Mouse (Mus musculus) liver, embryonic 14.5 days (tissue): ENCODE measurements around the gene Sf3b4. TPM values are rescaled to one million over a fixed set of nuclear protein-coding genes. Genes with fewer than 3 reads are reported as not detected.

Experiments used
- ATAC-seq: fragments of 200-750 bp; cut with Nextera tagmentation; 2 replicates; pipeline ENCODE4 v1.8.0; 2017; ENCODE audit warnings: moderate number of reproducible peaks, mild to moderate bottlenecking, moderate library complexity; ENCODE audit not compliant: insufficient read depth
- DNase-seq, 3 experiments: peaks; one replicate each; pipeline ENCODE4 v3.0.0-alpha.2; 2012 to 2013; ENCODE audit warnings: low read depth in 3 of 3, low spot score in 3 of 3
- H3K27ac ChIP-seq: fragments of 300-500 bp; sonication (generic); 2 replicates; pipeline ENCODE4 v1.5.1; 2014; ENCODE audit warnings: moderate library complexity, mild to moderate bottlenecking, control low read depth, inconsistent platforms
- H3K27me3 ChIP-seq: fragments of 300-500 bp; sonication (generic); 2 replicates; pipeline ENCODE4 v1.6.1; 2014; ENCODE audit warnings: mild to moderate bottlenecking, low read length, moderate library complexity; ENCODE audit not compliant: control insufficient read depth, insufficient read depth
- H3K36me3 ChIP-seq: fragments of 300-500 bp; sonication (generic); replicated peaks from 2 replicates; pipeline ENCODE4 v1.6.1; 2014; ENCODE audit warnings: low read depth; ENCODE audit not compliant: control insufficient read depth, insufficient read depth
- H3K4me1 ChIP-seq, 2 experiments: fragments of 200-500 bp in 1 of 2; fragments of 300-500 bp in 1 of 2; sonication (generic) in 1 of 2; replicated peaks; 2 replicates each; pipeline ENCODE4 v1.6.1; 2012 to 2014; ENCODE audit warnings: antibody characterized with exemption in 1 of 2, inconsistent platforms in 1 of 2, low read length in 1 of 2; ENCODE audit not compliant: control insufficient read depth in 2 of 2, insufficient read depth in 2 of 2
- H3K4me2 ChIP-seq: fragments of 300-500 bp; sonication (generic); 2 replicates; pipeline ENCODE4 v1.6.1; 2014; ENCODE audit warnings: low read depth, mild to moderate bottlenecking, control low read depth, moderate library complexity
- H3K4me3 ChIP-seq, 2 experiments: fragments of 200-500 bp in 1 of 2; fragments of 300-500 bp in 1 of 2; sonication (generic) in 1 of 2; 2 replicates each; pipeline ENCODE4 v1.5.1; 2012 to 2014; ENCODE audit warnings: low read depth in 2 of 2, low read length in 2 of 2, mild to moderate bottlenecking in 2 of 2, control low read depth in 1 of 2, inconsistent platforms in 1 of 2, moderate library complexity in 1 of 2; ENCODE audit not compliant: insufficient read depth in 1 of 2
- H3K9ac ChIP-seq: fragments of 300-500 bp; sonication (generic); replicated peaks from 2 replicates; pipeline ENCODE4 v1.6.1; 2014; ENCODE audit warnings: mild to moderate bottlenecking, control low read depth, moderate library complexity
- H3K9me3 ChIP-seq: fragments of 300-500 bp; sonication (generic); 2 replicates; pipeline ENCODE4 v1.6.1; 2016; ENCODE audit warnings: low read length, mixed read lengths; ENCODE audit not compliant: control insufficient read depth
- CTCF ChIP-seq: IDR thresholded peaks from 2 replicates; pipeline ENCODE4 v1.5.1; 2016; ENCODE audit warnings: antibody characterized with exemption, low read depth, control low read depth
- EP300 ChIP-seq: IDR thresholded peaks from 2 replicates; pipeline ENCODE4 v1.6.1; 2016; ENCODE audit warnings: antibody characterized with exemption, low read depth
- WGBS: fragments of 180-500 bp; shearing (Covaris S2); extraction: QIAGEN DNeasy Blood & Tissue Kit; methylation state at CpG from one replicate; pipeline ENCODE4 v1.1.7; 2014; ENCODE audit not compliant: insufficient replicate concordance; 5-methylcytosine and 5-hydroxymethylcytosine counted together
- polyA plus RNA-seq, 2 experiments: library from polyadenylated mRNA; depleted of rRNA in 1 of 2; stranded (reverse) in 1 of 2; unstranded in 1 of 2; fragments of >200 nt; fragmentation: Nextera tagmentation in 1 of 2; extraction: Ambion mirVana in 1 of 2; gene quantifications; 2 replicates each; pipeline versions ENCODE4 v1.2.1 to v1.2.3; 2012 to 2014

The Sf3b4 gene
- polyA plus RNA-seq, 2 experiments: 48.2 to 75.4 TPM

DNA sequence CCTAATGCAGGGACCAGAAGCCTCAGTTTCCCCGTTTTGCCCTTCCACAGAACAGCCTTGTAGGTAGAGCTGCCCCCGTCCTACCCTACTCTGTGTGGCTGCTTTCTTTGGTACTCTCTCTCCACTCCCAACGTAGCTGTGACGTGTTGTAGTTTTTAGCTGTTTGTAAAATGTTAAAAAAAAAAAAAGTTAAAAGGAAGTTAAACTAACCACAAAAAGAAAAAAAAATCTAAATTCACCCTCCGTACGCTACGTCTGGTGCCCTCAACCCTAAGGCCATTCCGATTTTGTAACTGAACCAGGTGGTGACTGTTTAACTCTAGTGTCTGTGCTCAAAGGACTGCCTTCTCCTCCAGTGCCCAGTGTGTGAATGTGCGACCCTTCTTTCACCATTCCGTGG lies 22.8 kb downstream of the Sf3b4 start:
- no peak overlapping the region for H3K4me3 ChIP-seq
- no peak for TF ChIP-seq EP300
- no peak for TF ChIP-seq CTCF
- H3K4me1 ChIP-seq: peaks cover 13 to 22% of the 10 kb centered on the region in 2 experiments
- no peak overlapping the region for H3K9ac ChIP-seq
- DNase-seq (no peak), ATAC-seq (no peak)
- H3K36me3 ChIP-seq: no peaks in the 10 kb centered on the region
- H3K27me3 ChIP-seq: no peaks in the 10 kb centered on the region; the same call in 1 of the 2 replicates
- H3K9me3 ChIP-seq: no peaks in the 10 kb centered on the region
- H3K27ac ChIP-seq: no peak overlapping the region
- H3K4me2 ChIP-seq: no peak overlapping the region
- WGBS: 53% methylated on average over 10 of the region's 10 CpGs

DNA sequence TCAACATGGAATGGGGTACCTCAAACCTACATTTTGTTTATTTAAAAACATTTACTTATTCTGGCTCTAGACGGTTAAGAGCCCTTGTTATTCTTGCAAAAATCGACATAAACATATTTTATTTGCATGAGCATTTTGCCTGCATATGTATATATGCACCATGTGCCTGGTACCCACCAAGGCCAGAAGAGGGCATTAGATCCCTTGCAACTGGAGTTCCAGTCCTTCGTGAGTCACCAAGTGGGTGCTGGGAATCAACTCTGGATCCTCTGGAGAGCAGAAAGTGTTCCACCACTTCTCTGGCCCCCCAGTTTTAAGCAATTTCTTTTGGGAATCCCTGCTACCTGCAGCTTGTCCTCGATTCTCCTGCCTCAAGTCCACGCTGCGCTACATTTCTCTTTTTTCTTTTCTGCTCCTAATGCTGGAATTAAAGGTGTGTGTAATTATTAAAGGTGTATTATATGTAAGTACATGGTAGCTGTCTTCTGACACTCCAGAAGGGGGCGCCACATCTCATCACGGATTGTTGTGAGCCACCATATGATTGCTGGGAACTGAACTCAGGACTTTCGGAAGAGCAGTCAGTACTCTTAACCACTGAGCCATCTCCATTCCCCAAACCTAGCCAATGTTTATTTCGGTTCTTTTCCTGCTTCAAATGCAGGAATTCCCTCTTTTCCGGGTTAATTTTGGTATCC lies 23.6 kb downstream of the Sf3b4 start:
- H3K4me2 ChIP-seq: peak overlapping the region; percentile 97
- peaks cover 13 to 22% of the 10 kb centered on the region in 2 experiments for H3K4me1 ChIP-seq
- no peaks in the 10 kb centered on the region for H3K9me3 ChIP-seq
- no peaks in the 10 kb centered on the region for H3K36me3 ChIP-seq
- ATAC-seq (no peak), DNase-seq (no peak)
- WGBS: 88% methylated on average over 11 of the region's 11 CpGs
- no peak overlapping the region for H3K9ac ChIP-seq
- no peaks in the 10 kb centered on the region; the same call in 1 of the 2 replicates for H3K27me3 ChIP-seq
- no peak overlapping the region for H3K27ac ChIP-seq
- H3K4me3 ChIP-seq: no peak overlapping the region; a peak in 1 of 4 replicates
- TF ChIP-seq EP300: no peak
- peak; percentile 27 for TF ChIP-seq CTCF

DNA sequence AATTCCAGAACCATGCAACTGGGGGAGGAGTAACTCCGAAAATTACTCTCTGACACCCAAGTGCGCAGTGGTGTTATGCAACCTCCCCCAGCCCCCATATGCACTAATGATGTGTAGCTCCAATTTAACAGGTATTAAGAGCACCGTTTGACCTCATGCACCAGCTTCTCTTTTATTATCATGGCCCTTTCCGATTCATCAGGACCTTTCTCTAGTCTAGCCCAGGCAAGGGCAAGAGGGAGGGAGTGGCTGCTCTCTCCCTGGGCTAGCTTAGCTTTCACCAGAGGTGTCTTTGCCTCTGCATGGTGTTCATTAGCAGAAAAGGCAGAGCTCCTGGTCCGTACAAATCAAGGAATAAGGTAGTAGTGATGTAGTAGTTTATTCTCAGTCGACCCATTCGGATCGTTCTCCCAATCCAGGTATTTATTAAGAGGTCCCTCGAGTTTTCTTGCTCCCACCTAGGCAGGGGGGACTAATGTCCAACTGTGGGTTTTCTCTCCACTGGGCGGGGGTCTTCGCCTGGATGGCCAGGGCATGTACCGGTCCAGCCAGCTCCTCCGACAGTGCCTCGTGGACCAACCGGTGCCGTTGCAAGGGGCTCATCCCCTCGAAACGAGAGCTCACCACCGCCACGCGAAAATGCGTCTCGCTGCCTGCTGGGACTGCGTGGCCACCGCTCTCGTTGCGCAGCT lies 24.5 kb downstream of the Sf3b4 start:
- no peak for TF ChIP-seq EP300
- no peak; the same call in 1 of the 2 replicates for TF ChIP-seq CTCF
- no peak for DNase-seq

DNA sequence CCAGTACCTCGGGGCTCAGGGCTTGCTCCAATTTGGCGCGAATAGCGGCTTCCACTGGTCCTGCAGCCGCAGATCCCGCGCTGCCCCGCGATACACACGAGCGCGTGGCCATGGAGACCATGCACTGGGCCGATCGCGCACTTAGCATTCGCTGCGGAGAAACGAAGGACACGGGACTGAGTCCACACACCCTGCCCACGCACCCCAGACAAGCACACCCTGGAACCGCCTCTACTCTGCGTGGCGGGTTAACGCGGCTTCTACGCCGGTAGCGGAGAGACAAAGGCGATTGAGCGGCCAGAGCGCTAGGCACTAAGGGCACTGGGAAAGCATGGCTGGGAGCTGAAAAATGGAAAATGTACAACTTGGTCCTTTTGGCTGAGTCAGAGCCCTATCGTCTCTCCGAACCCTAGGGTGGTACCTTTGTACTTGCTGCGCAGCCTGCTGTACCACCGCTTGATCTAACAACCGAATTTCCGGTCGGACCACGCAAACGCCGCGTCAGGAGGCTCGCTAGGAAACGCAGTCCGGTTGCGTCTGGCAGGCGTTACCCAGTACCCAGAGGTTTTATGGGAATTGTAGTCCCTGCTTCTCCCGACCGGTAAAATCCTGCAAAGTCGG lies 25.1 kb downstream of the Sf3b4 start:
- DNase-seq: peak; percentile 74 to 76 (median 75)
- WGBS: under 1% methylated on average over 50 of the region's 50 CpGs

More for the DNA sequence above, 24.5 kb downstream of the Sf3b4 start:
- whole genome bisulfite sequencing: 17% methylated on average over 27 of the region's 27 CpGs
- Histone ChIP-seq H3K27me3 (no peaks in the 10 kb centered on the region; the same call in 1 of the 2 replicates), H3K4me2 (peak overlapping the region; percentile 97), H3K36me3 (no peaks in the 10 kb centered on the region), H3K4me1 (peaks cover 13 to 22% of the 10 kb centered on the region in 2 experiments), H3K9ac (peak overlapping the region; percentile 94), H3K4me3 (peak overlapping the region; percentile 64 to 70), H3K27ac (peak overlapping the region; percentile 77), H3K9me3 (no peaks in the 10 kb centered on the region)
- ATAC-seq: no peak

More for the DNA sequence above, 25.1 kb downstream of the Sf3b4 start:
- Histone ChIP-seq H3K27ac (peak overlapping the region; percentile 77), H3K36me3 (no peaks in the 10 kb centered on the region), H3K9me3 (no peaks in the 10 kb centered on the region), H3K9ac (peak overlapping the region; percentile 94), H3K27me3 (no peaks in the 10 kb centered on the region; the same call in 1 of the 2 replicates), H3K4me1 (peaks cover 13 to 22% of the 10 kb centered on the region in 2 experiments), H3K4me3 (peak overlapping the region; percentile 64 to 70), H3K4me2 (peak overlapping the region; percentile 97)
- TF ChIP-seq EP300 (no peak), CTCF (peak; percentile 35; the same call in 1 of the 2 replicates)
- ATAC-seq: peak; percentile 90
